Mouse (Mus musculus) spleen, adult 2 months (tissue): ENCODE measurements around the gene Skap1. TPM values are rescaled to one million over a fixed set of nuclear protein-coding genes. Genes with fewer than 3 reads are reported as not detected.

Source experiments
- DNase-seq, 2 experiments: peaks; one replicate each; pipeline versions ENCODE4 v3.0.0 to v3.0.0-alpha.2; 2012 to 2021; ENCODE audit warnings: low spot score in 2 of 2, low read depth in 1 of 2
- H3K27ac ChIP-seq: fragments of 200-500 bp; 2 replicates; pipeline ENCODE4 v1.5.1; 2012; ENCODE audit warnings: low read length, inconsistent platforms; ENCODE audit not compliant: insufficient read depth
- H3K27me3 ChIP-seq: fragments of 200-500 bp; 2 replicates; pipeline ENCODE4 v1.6.1; 2012; ENCODE audit warnings: mild to moderate bottlenecking, moderate library complexity, low read length, inconsistent platforms; ENCODE audit not compliant: control insufficient read depth, insufficient read depth
- H3K36me3 ChIP-seq: fragments of 200-500 bp; 2 replicates; pipeline ENCODE4 v1.6.1; 2012; ENCODE audit warnings: mild to moderate bottlenecking, low read length, inconsistent platforms; ENCODE audit not compliant: control insufficient read depth, insufficient read depth
- H3K4me1 ChIP-seq: fragments of 200-500 bp; 2 replicates; pipeline ENCODE4 v1.6.1; 2011; ENCODE audit warnings: inconsistent platforms; ENCODE audit not compliant: control insufficient read depth, insufficient read depth, insufficient read length
- H3K4me3 ChIP-seq: fragments of 200-500 bp; 2 replicates; pipeline ENCODE4 v1.5.1; 2011; ENCODE audit warnings: mild to moderate bottlenecking, inconsistent platforms; ENCODE audit not compliant: insufficient read depth, insufficient read length; ENCODE audit errors: extremely low read depth
- CTCF ChIP-seq: fragments of 200-500 bp; IDR thresholded peaks from 2 replicates; pipeline ENCODE4 v1.5.1; 2011; ENCODE audit warnings: mild to moderate bottlenecking, inconsistent platforms; ENCODE audit not compliant: insufficient read depth, insufficient read length, insufficient replicate concordance; ENCODE audit errors: extremely low read depth
- POLR2A ChIP-seq: fragments of 200-500 bp; IDR thresholded peaks from 2 replicates; pipeline ENCODE4 v1.6.1; 2011; ENCODE audit warnings: low read depth, low read length, inconsistent platforms
- WGBS: fragments of 180-500 bp; shearing (Covaris S2); methylation state at CpG from one replicate; pipeline ENCODE4 v1.1.7; 2018; 5-methylcytosine and 5-hydroxymethylcytosine counted together
- polyA plus RNA-seq: library from polyadenylated mRNA; depleted of rRNA; stranded (reverse); fragments of >200 nt; gene quantifications from 2 replicates; pipeline ENCODE4 v1.2.3, GENCODE M21; 2012

Gene Skap1
- polyA plus RNA-seq, 1 experiment = 22.3 TPM

DNA sequence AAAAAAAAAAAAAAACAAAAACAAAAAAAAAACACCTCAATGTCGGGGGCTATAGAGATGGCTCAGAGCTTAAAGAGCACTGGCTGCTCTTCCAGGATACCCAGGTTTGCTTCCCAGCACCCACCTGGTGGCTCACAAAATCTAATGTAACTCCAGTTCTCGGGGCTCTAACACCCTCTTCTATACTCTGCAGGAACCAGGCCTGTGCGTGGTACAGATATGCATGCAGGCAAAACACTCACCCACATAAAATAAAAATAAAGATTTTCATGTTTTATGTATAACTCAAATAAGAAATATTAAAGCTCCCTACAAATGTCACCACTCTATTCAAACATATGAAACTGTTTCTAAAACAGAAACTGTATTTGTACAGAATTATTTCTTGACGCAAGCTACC is 214.6 kb downstream of the Skap1 start:
- H3K4me3 ChIP-seq = no peak overlapping the region
- H3K27me3 ChIP-seq = no peaks in the 10 kb centered on the region
- H3K4me1 ChIP-seq = no peaks in the 10 kb centered on the region
- DNase-seq = no peak
- no peak for TF ChIP-seq CTCF
- no peak for TF ChIP-seq POLR2A
- no peak overlapping the region for H3K27ac ChIP-seq
- 88% methylated on average over 4 of the region's 4 CpGs for WGBS
- H3K36me3 ChIP-seq = no peaks in the 10 kb centered on the region

DNA sequence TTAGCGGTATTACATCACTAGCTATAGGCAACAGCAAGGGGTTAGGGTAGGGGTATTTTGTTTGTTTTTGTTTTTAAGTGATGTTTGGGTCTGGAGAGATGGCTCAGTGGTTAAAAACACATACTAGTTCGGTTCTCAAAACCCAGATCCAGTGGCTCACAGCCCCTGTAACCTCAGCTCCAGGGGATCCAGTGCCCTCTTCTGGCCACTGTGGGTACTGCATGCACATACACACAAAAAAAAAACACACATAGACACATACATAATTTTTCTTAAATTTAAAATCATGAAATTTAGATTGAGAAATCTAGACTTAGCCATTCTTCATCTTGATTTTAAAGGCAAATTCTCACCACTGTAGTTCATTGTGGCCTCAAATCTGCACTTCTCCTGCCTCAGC is 221.0 kb downstream of the Skap1 start:
- H3K27me3 ChIP-seq = no peaks in the 10 kb centered on the region
- H3K4me3 ChIP-seq = no peak overlapping the region
- 90% methylated on average over 2 of the region's 2 CpGs for WGBS
- H3K27ac ChIP-seq = no peak overlapping the region
- TF ChIP-seq POLR2A (no peak), CTCF (no peak; the same call in 1 of the 2 replicates)
- no peak for DNase-seq
- no peaks in the 10 kb centered on the region for H3K4me1 ChIP-seq
- H3K36me3 ChIP-seq = no peaks in the 10 kb centered on the region

DNA sequence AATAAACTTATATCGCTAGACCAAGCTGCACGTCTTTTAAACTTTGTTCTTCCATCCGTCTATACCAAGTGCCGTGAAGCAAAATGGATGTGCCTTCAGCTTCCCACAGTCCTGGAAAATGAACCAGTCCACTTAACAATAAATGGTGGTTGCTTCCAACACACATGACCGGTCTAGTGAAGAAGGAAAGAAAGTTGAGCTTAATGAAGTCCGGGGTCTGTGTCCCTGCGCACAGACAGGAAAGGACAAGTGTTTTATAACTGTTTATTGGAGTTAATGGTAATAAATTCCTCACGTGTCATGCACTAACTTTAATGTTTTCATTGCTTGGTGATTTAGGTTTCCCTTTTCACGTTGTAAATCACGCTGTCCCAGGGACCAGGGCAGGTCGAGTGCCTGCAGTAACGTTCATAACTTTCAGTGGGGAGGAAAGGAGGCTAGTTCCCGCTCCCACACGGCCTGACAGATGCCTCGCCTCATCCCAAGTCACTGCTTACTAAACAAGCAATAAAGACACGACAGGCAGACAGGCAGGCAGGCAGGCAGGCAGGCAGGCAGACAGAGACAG is 222.4 kb downstream of the Skap1 start:
- H3K4me3 ChIP-seq = no peak overlapping the region
- DNase-seq = no peak
- H3K4me1 ChIP-seq = no peaks in the 10 kb centered on the region
- no peak overlapping the region for H3K27ac ChIP-seq
- no peaks in the 10 kb centered on the region for H3K27me3 ChIP-seq
- H3K36me3 ChIP-seq = no peaks in the 10 kb centered on the region
- WGBS = 63% methylated on average over 16 of the region's 16 CpGs
- no peak for TF ChIP-seq CTCF
- no peak for TF ChIP-seq POLR2A

DNA sequence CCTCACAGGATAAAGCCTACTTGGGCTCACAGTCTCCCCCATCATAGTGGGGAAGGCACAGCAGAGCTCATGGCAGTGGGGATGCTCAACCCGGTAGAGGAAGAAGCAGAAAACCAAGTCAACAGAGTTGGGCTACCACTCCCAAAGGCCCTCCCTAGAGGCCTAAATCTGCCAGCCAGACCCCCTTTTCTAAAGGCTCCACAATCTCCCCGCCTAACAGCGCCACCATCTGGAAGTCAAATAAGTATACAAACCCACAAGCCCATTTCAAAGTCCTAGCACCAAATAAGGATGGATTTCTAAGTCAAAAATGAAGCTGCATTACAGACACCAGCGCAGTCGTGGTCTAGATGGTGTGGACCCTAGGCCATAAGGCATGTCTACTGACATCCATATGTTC is 227.9 kb downstream of the Skap1 start:
- Histone ChIP-seq H3K27me3 (no peaks in the 10 kb centered on the region), H3K27ac (no peak overlapping the region), H3K36me3 (no peaks in the 10 kb centered on the region), H3K4me1 (no peaks in the 10 kb centered on the region), H3K4me3 (no peak overlapping the region)
- TF ChIP-seq CTCF = no peak
- no peak for TF ChIP-seq POLR2A
- 88% methylated on average over 5 of the region's 5 CpGs for whole genome bisulfite sequencing
- DNase-seq = no peak

DNA sequence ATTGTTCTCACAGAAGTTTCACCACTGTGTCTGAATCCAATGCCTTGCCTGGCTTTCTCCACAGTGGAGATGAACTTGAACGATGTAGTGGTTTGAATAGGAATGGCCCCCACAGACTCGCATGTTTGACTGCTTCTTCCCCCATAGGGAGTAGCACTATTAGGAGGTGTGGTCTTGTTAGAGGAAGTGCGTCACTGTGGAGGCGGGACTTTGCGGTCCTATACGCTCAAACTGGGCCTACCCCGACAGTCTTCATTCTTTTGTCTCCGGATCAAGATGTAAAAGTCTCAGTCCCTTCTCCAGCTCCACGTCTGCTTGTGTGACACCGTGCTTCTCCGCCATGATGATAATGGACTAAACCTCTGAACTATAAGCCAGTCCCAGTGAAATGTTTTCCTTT is 229.0 kb downstream of the Skap1 start:
- DNase-seq = no peak
- no peaks in the 10 kb centered on the region for H3K27me3 ChIP-seq
- no peaks in the 10 kb centered on the region for H3K4me1 ChIP-seq
- 91% methylated on average over 11 of the region's 11 CpGs for WGBS
- H3K4me3 ChIP-seq = no peak overlapping the region
- TF ChIP-seq POLR2A (no peak), CTCF (no peak)
- H3K27ac ChIP-seq = no peak overlapping the region
- H3K36me3 ChIP-seq = no peaks in the 10 kb centered on the region

DNA sequence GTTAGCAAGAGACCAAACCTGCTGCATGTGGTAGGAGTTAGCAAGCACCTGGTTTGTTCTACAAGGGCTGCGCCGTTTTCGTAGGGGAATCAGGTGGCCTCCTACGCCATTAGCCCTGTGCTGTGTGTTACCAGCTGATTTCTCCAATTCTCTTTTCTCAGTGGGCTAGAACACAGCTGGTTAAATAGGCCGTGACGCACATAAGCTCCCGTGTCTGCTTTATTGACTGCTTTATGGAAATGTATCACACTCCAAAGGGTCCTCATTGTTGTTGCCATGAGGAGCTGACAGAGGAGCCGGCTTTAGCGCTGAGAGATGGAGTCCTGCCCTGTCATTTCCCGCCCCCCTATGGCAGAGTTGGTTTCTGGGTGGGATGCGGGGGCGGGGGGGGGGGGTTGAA is 230.4 kb downstream of the Skap1 start:
- Histone ChIP-seq H3K27ac (no peak overlapping the region), H3K36me3 (no peaks in the 10 kb centered on the region), H3K4me1 (no peaks in the 10 kb centered on the region), H3K27me3 (no peaks in the 10 kb centered on the region), H3K4me3 (no peak overlapping the region)
- WGBS = 88% methylated on average over 12 of the region's 12 CpGs
- no peak for TF ChIP-seq POLR2A
- TF ChIP-seq CTCF = no peak
- no peak for DNase-seq

DNA sequence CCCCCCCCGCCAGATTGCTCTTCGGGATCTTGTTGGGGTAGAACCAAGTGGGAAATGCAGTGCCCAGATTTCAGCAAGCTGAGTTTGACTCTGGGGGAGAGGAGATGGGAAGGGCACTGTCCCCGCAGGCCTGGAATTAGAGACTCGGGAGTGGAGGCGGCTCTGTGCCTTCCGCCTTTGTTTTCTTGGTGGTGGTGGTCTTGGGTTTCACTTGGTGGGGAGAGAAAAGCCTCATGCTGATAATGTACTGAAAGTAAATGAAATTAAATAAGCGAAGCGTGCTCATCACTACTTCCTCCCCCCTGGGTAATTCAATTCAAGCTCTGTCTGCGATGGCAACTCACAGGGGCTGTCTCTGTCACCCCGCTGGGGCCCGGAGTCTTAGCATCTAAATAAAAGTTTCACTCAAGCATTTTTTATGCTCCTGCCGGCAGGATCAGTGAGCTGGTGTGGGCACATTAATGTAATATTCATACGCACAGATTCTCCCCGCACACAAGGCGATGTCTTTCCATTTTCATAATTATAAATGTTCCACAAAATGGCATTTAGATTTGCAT is 231.9 kb downstream of the Skap1 start:
- Histone ChIP-seq H3K4me3 (no peak overlapping the region), H3K4me1 (no peaks in the 10 kb centered on the region), H3K27ac (no peak overlapping the region), H3K27me3 (no peaks in the 10 kb centered on the region), H3K36me3 (no peaks in the 10 kb centered on the region)
- WGBS = 89% methylated on average over 15 of the region's 15 CpGs
- TF ChIP-seq CTCF = no peak
- TF ChIP-seq POLR2A = no peak
- no peak for DNase-seq
